Mouse (Mus musculus) embryonic facial prominence, embryonic 11.5 days (tissue): ENCODE results near the gene Gpr63. TPM values are rescaled to one million over a fixed set of nuclear protein-coding genes. Genes with fewer than 3 reads are reported as not detected.
"Not testable (repeated sequence)": the region's sequence is repeated elsewhere in the genome, so short reads cannot be mapped to it uniquely, and the experiment has no call there.

Source experiments
- ATAC-seq: fragments of 200-750 bp; cut with Nextera tagmentation; replicated peaks from 2 replicates; pipeline ENCODE4 v1.8.0; 2017; ENCODE audit warnings: low read depth; ENCODE audit not compliant: insufficient number of reproducible peaks, low FRiP score, low TSS enrichment
- DNase-seq: peaks from one replicate; pipeline ENCODE4 v3.0.0-alpha.2; 2015; ENCODE audit warnings: low spot score
- H3K27ac ChIP-seq: fragments of 300-500 bp; sonication (generic); replicated peaks from 2 replicates; pipeline ENCODE4 v1.5.1; 2014; ENCODE audit warnings: mild to moderate bottlenecking, low read depth, low read length, control low read depth
- H3K27me3 ChIP-seq: fragments of 300-500 bp; sonication (generic); 2 replicates; pipeline ENCODE4 v1.6.1; 2014; ENCODE audit warnings: mild to moderate bottlenecking, low read length, moderate library complexity, mixed read lengths; ENCODE audit not compliant: control insufficient read depth, insufficient read depth
- H3K36me3 ChIP-seq: fragments of 300-500 bp; sonication (generic); replicated peaks from 2 replicates; pipeline ENCODE4 v1.6.1; 2014; ENCODE audit warnings: low read depth, mild to moderate bottlenecking, low read length, moderate library complexity, mixed read lengths; ENCODE audit not compliant: control insufficient read depth, insufficient read depth
- H3K4me1 ChIP-seq: fragments of 300-500 bp; sonication (generic); 2 replicates; pipeline ENCODE4 v1.6.1; 2014; ENCODE audit warnings: low read length, mixed read lengths; ENCODE audit not compliant: control insufficient read depth, insufficient read depth
- H3K4me2 ChIP-seq: fragments of 300-500 bp; sonication (generic); 2 replicates; pipeline ENCODE4 v1.6.1; 2014; ENCODE audit warnings: low read depth, mild to moderate bottlenecking, control low read depth, low read length, moderate library complexity
- H3K4me3 ChIP-seq: fragments of 300-500 bp; sonication (generic); 2 replicates; pipeline ENCODE4 v1.5.1; 2014; ENCODE audit warnings: low read depth, low read length, control low read depth
- H3K9ac ChIP-seq: fragments of 300-500 bp; sonication (generic); replicated peaks from 2 replicates; pipeline ENCODE4 v1.6.1; 2014; ENCODE audit warnings: mild to moderate bottlenecking, control low read depth, low read length
- H3K9me3 ChIP-seq: fragments of 300-500 bp; sonication (generic); replicated peaks from 2 replicates; pipeline ENCODE4 v1.6.1; 2016; ENCODE audit warnings: mild to moderate bottlenecking, low read length, inconsistent platforms, mixed read lengths; ENCODE audit not compliant: control insufficient read depth
- WGBS: fragments of 180-500 bp; shearing (Covaris S2); extraction: QIAGEN DNeasy Blood & Tissue Kit; methylation state at CpG from one replicate; pipeline ENCODE4 v1.1.7; 2014; 5-methylcytosine and 5-hydroxymethylcytosine counted together
- polyA plus RNA-seq: library from polyadenylated mRNA; unstranded; fragments of >200 nt; fragmentation: Nextera tagmentation; extraction: Ambion mirVana; gene quantifications from 2 replicates; pipeline ENCODE4 v1.2.1, GENCODE M21; 2014

Gene Gpr63
- polyA plus RNA-seq, 1 experiment from 2014 or later, result 3.1 TPM

DNA sequence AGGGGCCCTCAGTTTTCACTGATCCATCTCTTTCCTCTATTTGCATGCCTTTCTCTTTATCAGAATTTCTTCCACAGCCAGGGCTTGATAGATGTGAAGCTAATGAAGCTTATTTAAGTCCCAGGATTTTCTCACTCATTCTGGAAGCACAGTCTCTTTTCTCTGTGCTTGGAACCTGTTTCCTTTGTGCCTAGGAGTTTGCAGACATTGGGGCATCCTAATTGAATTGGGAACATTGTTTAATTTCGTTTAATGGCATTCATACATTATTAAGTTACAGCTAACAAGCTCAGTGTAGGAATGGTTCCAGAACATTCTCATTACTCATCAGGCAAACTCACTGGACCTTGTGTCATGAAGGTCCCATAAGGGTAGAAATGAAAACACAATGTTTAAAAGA is 62.5 kb downstream of the Gpr63 start:
- Histone ChIP-seq H3K9ac (no peak overlapping the region), H3K4me3 (no peak overlapping the region), H3K9me3 (no peaks in the 10 kb centered on the region), H3K4me1 (no peaks in the 10 kb centered on the region), H3K4me2 (no peak overlapping the region), H3K36me3 (no peaks in the 10 kb centered on the region), H3K27me3 (no peaks in the 10 kb centered on the region), H3K27ac (no peak overlapping the region)
- ATAC-seq (no peak), DNase-seq (no peak)
- WGBS, result 67% methylated on average over 1 of the region's 1 CpGs

- H3K4me1 ChIP-seq, result no peaks in the 10 kb centered on the region
- WGBS, result 83% methylated on average over 4 of the region's 4 CpGs
- no peak for DNase-seq
Measured at GRCm38 (mm10) chr4:25029875-25030274, 63.7 kb downstream of the Gpr63 start.

DNA sequence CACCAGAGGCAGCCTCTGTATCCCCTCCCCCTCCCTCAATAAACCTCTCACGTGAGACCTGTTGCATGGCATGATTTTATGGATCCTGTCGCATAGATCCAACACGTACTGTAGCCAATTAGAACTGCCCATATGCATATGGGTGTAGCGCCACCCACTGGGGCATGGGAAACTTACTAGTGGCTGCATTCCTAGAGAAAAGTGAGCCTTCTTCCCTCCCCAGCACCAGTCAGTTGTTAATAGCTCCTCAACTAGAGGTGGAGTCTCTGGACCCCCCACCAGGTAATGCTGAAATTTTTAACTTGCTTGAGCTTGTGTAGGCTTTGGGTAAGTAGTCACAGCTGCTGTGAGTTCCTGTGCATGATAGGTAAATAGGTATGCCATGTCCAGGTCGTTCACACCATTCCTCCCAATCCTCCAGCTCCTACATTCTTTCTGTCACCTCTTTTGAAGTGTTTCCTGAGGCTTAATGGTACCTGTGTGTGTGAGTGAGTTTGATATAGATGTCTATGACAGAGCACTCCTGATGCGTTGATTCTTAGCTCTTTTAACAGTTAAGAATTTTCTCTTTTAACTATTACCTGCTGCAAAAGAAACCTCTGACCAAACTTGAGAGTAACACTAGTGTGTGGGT is 69.1 kb downstream of the Gpr63 start:
- 0 out of 2 replicates have a peak, but pooled peaks have one; percentile 52 for ATAC-seq
- Histone ChIP-seq H3K36me3 (no peaks in the 10 kb centered on the region), H3K4me2 (no peak overlapping the region), H3K9me3 (no peaks in the 10 kb centered on the region), H3K4me3 (no peak overlapping the region), H3K4me1 (no peaks in the 10 kb centered on the region), H3K27ac (no peak overlapping the region), H3K9ac (no peak overlapping the region), H3K27me3 (no peaks in the 10 kb centered on the region)
- DNase-seq, result peak; percentile 32
- 25% methylated on average over 6 of the region's 6 CpGs for WGBS

More at GRCm38 (mm10) chr4:25029875-25030274, 63.7 kb downstream of the Gpr63 start:
- H3K4me3 ChIP-seq, result no peak overlapping the region
- no peak overlapping the region for H3K4me2 ChIP-seq
- H3K9me3 ChIP-seq, result no peaks in the 10 kb centered on the region
- H3K36me3 ChIP-seq, result no peaks in the 10 kb centered on the region
- ATAC-seq, result no peak
- H3K9ac ChIP-seq, result no peak overlapping the region
- H3K27ac ChIP-seq, result no peak overlapping the region
- H3K27me3 ChIP-seq, result no peaks in the 10 kb centered on the region

- no peaks in the 10 kb centered on the region for H3K27me3 ChIP-seq
- H3K4me1 ChIP-seq, result no peaks in the 10 kb centered on the region
- H3K36me3 ChIP-seq, result no peaks in the 10 kb centered on the region
- no peak overlapping the region for H3K27ac ChIP-seq
- ATAC-seq (no peak), DNase-seq (peak; percentile 36)
- H3K4me2 ChIP-seq, result no peak overlapping the region
- 48% methylated on average over 2 of the region's 2 CpGs for WGBS
- H3K9me3 ChIP-seq, result no peaks in the 10 kb centered on the region
- H3K9ac ChIP-seq, result no peak overlapping the region
- no peak overlapping the region for H3K4me3 ChIP-seq
Measured at GRCm38 (mm10) chr4:25035806-25036205, 69.6 kb downstream of the Gpr63 start.

GRCm38 (mm10) chr4:25037260-25037659 is 71.1 kb downstream of the Gpr63 start:
- no peak overlapping the region for H3K27ac ChIP-seq
- no peak for DNase-seq
- H3K9me3 ChIP-seq, result no peaks in the 10 kb centered on the region
- no peaks in the 10 kb centered on the region for H3K27me3 ChIP-seq
- no peak overlapping the region for H3K4me2 ChIP-seq
- ATAC-seq, result no peak
- H3K4me1 ChIP-seq, result no peaks in the 10 kb centered on the region
- WGBS, result 85% methylated on average over 2 of the region's 2 CpGs
- H3K36me3 ChIP-seq, result no peaks in the 10 kb centered on the region
- H3K4me3 ChIP-seq, result no peak overlapping the region
- H3K9ac ChIP-seq, result no peak overlapping the region

DNA sequence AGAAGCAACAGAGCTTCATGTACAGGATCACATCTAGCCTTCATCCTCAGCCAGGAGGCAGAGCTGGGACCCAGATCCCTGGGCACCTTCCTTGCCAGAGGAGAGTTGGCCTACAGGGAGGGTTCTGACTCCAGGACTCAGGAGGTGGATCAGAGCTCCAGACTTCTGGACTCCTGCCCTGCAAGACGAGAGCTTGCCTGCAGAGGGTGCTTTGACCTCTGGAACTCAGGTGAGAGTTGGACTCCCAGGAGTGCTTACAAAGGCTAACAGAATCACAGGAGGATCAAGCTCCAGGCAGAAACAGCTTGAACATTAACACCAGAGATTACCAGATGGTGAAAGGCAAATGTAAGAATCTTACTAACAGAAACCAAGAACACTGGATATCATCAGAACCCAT is 89.3 kb downstream of the Gpr63 start:
- not testable (repeated sequence) for ATAC-seq, H3K4me1 ChIP-seq, H3K4me2 ChIP-seq, H3K4me3 ChIP-seq, H3K36me3 ChIP-seq, DNase-seq, H3K9ac ChIP-seq, H3K9me3 ChIP-seq, H3K27ac ChIP-seq, H3K27me3 ChIP-seq
- 65% methylated on average over 1 of the region's 1 CpGs for WGBS

Other genes with a start within 250 kb of the Gpr63 start
- gene Klhl32, start 115.3 kb upstream of the Gpr63 start, polyA plus RNA-seq, result 1.7 and 2.6 TPM in 2 replicates
- gene Ndufaf4, start 68.3 kb upstream of the Gpr63 start, polyA plus RNA-seq, result 74.2 and 75.5 TPM in 2 replicates